Mouse (Mus musculus) small intestine, adult 2 months (tissue): ENCODE measurements around the gene Bach2.

ENCODE experiments used
- CTCF ChIP-seq: fragments of 200-500 bp; IDR thresholded peaks from 2 replicates; pipeline ENCODE4 v1.5.1; 2012; ENCODE audit warnings: low read depth, mild to moderate bottlenecking, control low read depth, inconsistent platforms, low read length, moderate library complexity, mixed read lengths; ENCODE audit not compliant: insufficient replicate concordance, insufficient read length; ENCODE audit errors: extremely low read depth
- POLR2A ChIP-seq: fragments of 200-500 bp; IDR thresholded peaks from 2 replicates; pipeline ENCODE4 v1.6.1; 2012; ENCODE audit warnings: low read depth, mild to moderate bottlenecking, control low read depth, inconsistent platforms, low read length, moderate library complexity

DNA sequence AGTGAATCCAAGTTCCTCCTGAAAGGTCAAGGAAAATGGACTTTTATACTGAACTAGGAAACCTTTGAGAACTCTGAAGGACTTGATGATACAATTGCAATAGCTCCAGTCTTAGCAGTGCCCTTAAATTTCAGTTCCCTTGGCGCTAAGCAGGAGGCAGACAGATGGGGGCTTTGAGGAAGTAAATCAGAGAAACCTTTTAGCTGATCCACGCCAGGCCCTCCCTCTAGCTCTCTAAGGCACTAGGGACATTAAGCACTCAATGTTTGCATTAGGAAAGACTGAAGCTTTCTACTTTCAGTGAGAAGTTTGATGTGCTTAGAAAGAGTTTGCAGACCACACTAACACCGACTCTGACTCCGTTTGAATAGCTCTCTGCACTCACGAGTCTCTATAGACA is 247.2 kb downstream of the Bach2 start:
- no peak for TF ChIP-seq CTCF
- no peak for TF ChIP-seq POLR2A
